Mouse (Mus musculus) adrenal gland, adult 8-10 months (tissue): Measurements from ENCODE around the gene Map3k6. TPM values are rescaled to one million over a fixed set of nuclear protein-coding genes. Genes with fewer than 3 reads are reported as not detected.

Source experiments
- DNase-seq: peaks from one replicate; pipeline ENCODE4 v3.0.0; 2022
- microRNA-seq, 2 experiments: library from miRNA; unstranded; fragments of <30 nt; microRNA quantifications; one replicate each; pipeline ENCODE4 v1.2.0; 2022
- total RNA-seq, 4 experiments: library from RNA; stranded (reverse); gene quantifications; 2 replicates each; pipeline ENCODE4 v1.2.4; 2022

Gene Map3k6
- total RNA-seq, 4 experiments from 2014 or later, result 17.3 to 27.7 (median 19.2) TPM

DNA sequence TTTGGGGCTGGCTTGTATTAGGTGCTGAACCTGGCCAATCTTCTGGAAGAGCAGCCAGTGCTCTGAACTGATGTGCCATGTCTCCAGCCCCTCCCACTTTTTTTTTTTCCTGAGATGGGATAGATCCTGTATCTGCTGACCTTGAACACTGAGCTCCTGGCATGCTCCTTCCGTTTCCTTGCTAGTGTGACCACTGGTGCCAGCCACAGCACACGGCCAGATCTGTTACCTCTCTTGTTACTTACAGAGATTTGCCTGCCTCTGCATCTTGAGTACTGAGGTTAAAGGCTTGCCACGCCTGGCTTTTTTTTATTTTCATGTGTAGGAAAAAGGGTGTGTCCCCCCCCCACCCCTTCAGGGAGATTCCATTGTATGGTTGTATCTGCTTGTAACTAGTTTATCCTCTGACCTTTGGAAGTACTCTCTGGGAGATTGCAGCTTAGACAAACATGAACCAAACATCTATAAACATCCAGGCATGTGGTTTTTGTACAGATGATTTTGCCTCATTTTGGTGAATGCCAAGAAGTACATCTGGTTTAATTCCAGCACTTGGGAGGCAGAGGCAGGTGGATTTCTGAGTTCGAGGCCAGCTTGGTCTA is 46.0 kb downstream of the Map3k6 start:
- DNase-seq, result no peak

- no peak for DNase-seq
Observed at GRCm38 (mm10) chr4:133291255-133291654, 50.6 kb downstream of the Map3k6 start.

DNA sequence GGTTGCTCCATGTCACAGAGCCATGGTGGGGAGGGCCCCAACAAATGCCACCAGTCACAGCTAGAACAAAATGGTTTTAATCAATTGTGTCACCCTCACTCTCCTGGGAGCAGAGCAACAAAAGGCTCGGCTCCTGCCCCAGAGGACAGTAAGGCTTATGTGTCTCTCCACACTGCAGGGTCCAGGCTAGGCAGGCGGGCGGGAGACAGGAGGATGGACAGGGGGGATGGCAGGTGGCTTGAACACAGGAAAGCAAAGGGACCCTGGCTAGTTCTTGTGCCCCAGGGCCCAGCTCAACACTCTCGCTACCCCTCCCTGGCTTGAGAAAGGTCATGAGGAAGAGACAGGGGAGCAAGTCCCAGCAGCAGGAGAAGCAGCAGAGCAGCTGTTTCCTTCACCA is 51.8 kb downstream of the Map3k6 start:
- DNase-seq, result no peak

DNA sequence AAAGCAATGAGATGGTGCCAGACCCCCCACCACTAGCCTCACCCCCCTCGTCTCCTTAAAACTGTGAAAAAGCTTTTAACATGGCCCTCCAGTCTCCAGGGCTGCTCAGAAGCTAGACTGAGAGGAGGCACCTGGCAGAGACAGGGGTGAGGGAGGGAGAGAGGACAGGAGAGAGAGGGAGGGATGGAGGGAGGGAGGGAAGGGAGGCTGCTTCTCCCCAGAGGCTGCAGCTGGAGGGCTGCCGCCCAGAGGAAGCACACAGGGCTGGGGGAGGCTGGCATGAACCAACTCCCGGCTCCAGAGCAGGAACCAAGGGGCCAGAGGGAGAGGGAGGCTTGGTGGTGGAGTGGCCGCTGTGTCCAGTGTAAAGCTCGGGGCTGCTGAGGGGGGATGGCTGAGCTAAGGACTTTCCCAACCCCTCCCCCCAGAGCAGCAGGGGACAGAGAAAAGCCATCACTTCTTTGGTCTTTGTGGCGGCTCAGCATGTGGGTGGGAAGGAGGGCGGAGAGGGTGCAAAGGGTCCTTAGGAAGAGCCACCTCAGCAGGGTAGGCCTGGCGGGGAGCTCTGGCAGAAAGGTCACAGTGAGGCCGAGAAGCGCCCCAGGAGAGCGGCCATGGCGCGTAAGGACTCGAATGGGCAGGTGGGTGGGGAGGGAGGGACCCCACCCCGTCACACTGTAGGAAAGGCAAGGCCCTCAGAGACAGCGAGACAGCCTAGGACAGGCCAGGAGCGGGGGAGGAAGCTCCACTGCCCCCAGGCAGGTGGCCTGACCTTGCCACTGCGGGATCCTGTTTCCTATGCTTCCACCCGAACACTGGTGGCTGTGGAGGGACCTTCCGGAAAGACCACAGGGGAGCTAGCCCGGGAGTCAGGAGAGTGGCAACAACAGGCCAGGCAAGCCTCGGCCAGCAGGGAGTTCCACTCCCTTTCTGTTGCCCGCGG is 52.6 kb downstream of the Map3k6 start:
- no peak for DNase-seq

- DNase-seq, result no peak
Observed at GRCm38 (mm10) chr4:133294084-133294483, 53.5 kb downstream of the Map3k6 start.

GRCm38 (mm10) chr4:133297360-133297759 is 56.7 kb downstream of the Map3k6 start:
- peak; percentile 47 for DNase-seq

DNA sequence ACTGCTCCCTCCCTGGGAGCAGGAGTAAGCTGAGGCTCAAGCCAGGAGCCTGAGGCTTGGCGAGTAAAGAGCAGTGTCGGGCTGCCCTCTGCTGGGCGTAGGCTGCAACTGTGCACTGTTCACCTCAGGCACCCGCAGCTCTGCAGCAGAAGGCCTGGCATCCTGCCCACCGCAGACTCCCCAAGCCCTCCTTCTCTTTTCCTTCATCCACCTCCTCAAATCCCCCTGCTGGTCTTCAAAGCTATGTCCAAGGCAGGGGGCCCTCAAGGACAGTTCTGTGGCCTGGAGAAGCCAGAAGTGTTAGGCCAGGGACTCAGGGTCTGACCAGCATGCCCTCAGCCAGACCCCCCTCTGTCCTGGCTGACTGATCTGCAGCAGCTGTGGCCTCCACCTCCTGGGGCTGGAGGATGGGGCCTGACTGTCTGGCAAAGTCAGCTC is 57.2 kb downstream of the Map3k6 start:
- DNase-seq, result peak; percentile 64

DNA sequence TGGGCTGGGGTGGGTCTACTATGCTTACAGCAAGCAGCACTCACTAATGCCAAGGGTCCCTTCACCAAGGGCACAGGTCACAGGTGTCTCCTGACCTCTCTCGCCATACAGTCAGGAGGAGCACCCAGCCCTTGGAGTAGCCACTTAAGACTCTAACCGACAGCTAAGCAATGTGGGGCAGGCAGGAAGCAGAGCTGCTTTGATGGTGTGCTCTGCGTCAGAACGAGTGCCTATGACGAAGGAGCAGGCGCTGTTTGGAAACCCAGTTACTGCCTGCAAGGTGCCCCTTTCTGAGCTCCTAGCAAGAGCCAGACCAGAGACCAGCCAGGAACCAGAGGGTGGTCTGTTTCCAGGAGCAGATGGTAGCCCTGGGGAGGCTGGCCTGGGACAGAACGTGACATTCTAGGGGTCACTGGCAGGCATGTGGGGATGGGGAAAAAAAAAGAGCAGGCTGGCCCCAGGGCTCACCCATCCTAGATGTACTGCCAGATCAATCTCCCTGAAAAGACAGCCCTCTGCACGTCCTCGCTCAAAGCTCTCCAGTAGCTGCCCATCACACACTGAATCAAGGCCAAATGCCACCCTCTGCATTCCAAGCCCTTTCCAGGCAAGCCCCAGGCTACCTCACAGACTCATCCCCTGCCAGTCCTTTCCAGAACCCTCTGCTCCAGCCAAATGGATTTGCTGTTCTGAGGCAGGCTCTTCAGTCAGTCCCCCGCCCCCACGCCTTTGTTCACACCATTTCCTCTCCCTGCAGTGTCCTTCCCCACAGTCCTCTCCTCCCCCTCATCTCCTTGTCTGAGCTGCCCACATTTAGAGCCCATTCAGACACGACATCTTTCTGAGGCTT is 58.1 kb downstream of the Map3k6 start:
- DNase-seq, result peak; percentile 52

- DNase-seq, result no peak
Observed at GRCm38 (mm10) chr4:133299701-133300100, 59.1 kb downstream of the Map3k6 start.

- no peak for DNase-seq
Observed at GRCm38 (mm10) chr4:133300421-133300820, 59.8 kb downstream of the Map3k6 start.

DNA sequence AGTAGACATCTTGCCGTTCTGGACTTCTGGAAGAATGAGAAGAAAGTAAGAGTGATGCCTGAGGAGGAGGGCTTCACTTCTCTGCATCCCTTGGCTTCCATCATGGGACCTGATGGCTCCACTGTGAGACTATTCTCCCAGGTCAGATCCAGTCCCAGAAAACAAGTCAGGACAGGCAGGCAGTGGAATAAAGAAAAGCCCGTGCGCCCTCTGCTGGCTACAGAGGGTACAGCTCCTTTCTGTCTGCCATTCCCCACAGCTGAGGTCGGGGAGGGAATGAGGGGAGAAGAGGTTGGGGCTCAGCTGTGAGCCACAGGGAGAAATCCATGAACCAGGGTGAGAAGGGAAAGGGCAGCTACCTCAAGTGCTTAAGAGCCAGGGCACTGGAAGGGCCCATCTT is 61.2 kb downstream of the Map3k6 start:
- DNase-seq, result no peak

Small RNAs within 50 kb of the gene (microRNA-seq; reads per million reads assigned to microRNA genes)
- 0 to 1.2 reads per million in 2 experiments for gene Mir7017

Other genes starting within 250 kb of the Map3k6 start
- gene Ahdc1, start 229.6 kb upstream of the Map3k6 start, total RNA-seq, result 100 to 1,000 TPM in 1 of 4 experiments, 10 to 100 TPM in 3; 72.0 to 109 (median 82.9) TPM
- 100 to 1,000 TPM; 105 to 158 (median 133) TPM for gene Wasf2, start 110.3 kb upstream of the Map3k6 start, total RNA-seq
- 1 to 10 TPM in 2 of 4 experiments, under 1 TPM in 2; 0.86 to 1.8 (median 1.4) TPM for gene Cd164l2, start 28.7 kb upstream of the Map3k6 start, total RNA-seq
- under 1 TPM in 1 of 4 experiments, not detected in 3; 0.66 TPM for gene Gpr3, start 28.3 kb upstream of the Map3k6 start, total RNA-seq
- gene Sytl1, start 22.3 kb downstream of the Map3k6 start, total RNA-seq, result 1 to 10 TPM in 3 of 4 experiments, under 1 TPM in 1; 0.92 to 2.0 (median 1.1) TPM
- gene Tmem222, start 37.0 kb downstream of the Map3k6 start, total RNA-seq, result 10 to 100 TPM; 74.7 to 93.2 (median 83.1) TPM
- gene Wdtc1, start 112.7 kb downstream of the Map3k6 start, total RNA-seq, result 10 to 100 TPM; 49.0 to 73.2 (median 60.2) TPM
- 10 to 100 TPM; 50.3 to 83.2 (median 63.5) TPM for gene Slc9a1, start 128.9 kb downstream of the Map3k6 start, total RNA-seq
- 10 to 100 TPM in 2 of 4 experiments, 1 to 10 TPM in 2; 1.1 to 14.5 (median 6.0) TPM for gene Tent5b, start 239.3 kb downstream of the Map3k6 start, total RNA-seq